Mouse (Mus musculus) myocyte (in vitro differentiated cells): ENCODE data around the gene Gpatch3. TPM values are rescaled to one million over a fixed set of nuclear protein-coding genes. Genes with fewer than 3 reads are reported as not detected.

ENCODE experiments used
- H3K27me3 ChIP-seq: one replicate; pipeline ENCODE4 v1.6.1; 2011; ENCODE audit not compliant: control insufficient read depth, insufficient read depth, insufficient read length
- H3K36me3 ChIP-seq: one replicate; pipeline ENCODE4 v1.6.1; 2011; ENCODE audit not compliant: control insufficient read depth, insufficient read depth
- H3K4me2 ChIP-seq: one replicate; pipeline ENCODE4 v1.6.1; 2011; ENCODE audit warnings: low read depth, control low read depth
- H3K4me3 ChIP-seq: one replicate; pipeline ENCODE4 v1.5.1; 2011; ENCODE audit warnings: mild to moderate bottlenecking, control low read depth, moderate library complexity
- H3K79me2 ChIP-seq: one replicate; pipeline ENCODE4 v1.6.1; 2011; ENCODE audit not compliant: control insufficient read depth, insufficient read depth
- H3ac ChIP-seq: one replicate; pipeline ENCODE4 v1.6.1; 2011; ENCODE audit not compliant: control insufficient read depth, insufficient read length
- CEBPB ChIP-seq: IDR thresholded peaks from 2 replicates; pipeline ENCODE4 v1.6.1; 2011; ENCODE audit warnings: mild to moderate bottlenecking, moderate library complexity; ENCODE audit not compliant: poor library complexity, insufficient read depth, severe bottlenecking
- E2F4 ChIP-seq: IDR thresholded peaks from one replicate; pipeline ENCODE4 v1.6.1; 2011; ENCODE audit warnings: mild to moderate bottlenecking, control low read depth, moderate library complexity; ENCODE audit not compliant: insufficient read depth
- MAX ChIP-seq: IDR thresholded peaks from one replicate; pipeline ENCODE4 v1.6.1; 2011; ENCODE audit warnings: low read depth, mild to moderate bottlenecking, control low read depth
- MYOD1 ChIP-seq, 3 experiments: IDR thresholded peaks; one replicate each; pipeline ENCODE4 v1.6.1; 2011; ENCODE audit warnings: control low read depth in 2 of 3, low read depth in 2 of 3, mild to moderate bottlenecking in 2 of 3, moderate library complexity in 1 of 3; ENCODE audit not compliant: insufficient read length in 2 of 3, control insufficient read depth in 1 of 3
- MYOG ChIP-seq, 3 experiments: IDR thresholded peaks; one replicate each; pipeline ENCODE4 v1.6.1; 2011; ENCODE audit warnings: control low read depth in 2 of 3, low read depth in 2 of 3, mild to moderate bottlenecking in 2 of 3; ENCODE audit not compliant: insufficient read length in 2 of 3, control insufficient read depth in 1 of 3, insufficient read depth in 1 of 3
- POLR2A ChIP-seq: IDR thresholded peaks from one replicate; pipeline ENCODE4 v1.6.1; 2011; ENCODE audit warnings: low read depth, mild to moderate bottlenecking, control low read depth, moderate library complexity; ENCODE audit not compliant: insufficient read length
- POLR2AphosphoS2 ChIP-seq: IDR thresholded peaks from one replicate; pipeline ENCODE4 v1.6.1; 2011; ENCODE audit warnings: low read depth, control low read depth; ENCODE audit not compliant: insufficient read length
- REST ChIP-seq: IDR thresholded peaks from one replicate; pipeline ENCODE4 v1.6.1; 2011; ENCODE audit warnings: mild to moderate bottlenecking, control low read depth, moderate library complexity; ENCODE audit not compliant: insufficient read depth, insufficient read length
- SRF ChIP-seq: IDR thresholded peaks from one replicate; pipeline ENCODE4 v1.6.1; 2011; ENCODE audit warnings: low read depth; ENCODE audit not compliant: control insufficient read depth, insufficient read length
- TCF12 ChIP-seq: IDR thresholded peaks from one replicate; pipeline ENCODE4 v1.6.1; 2011; ENCODE audit warnings: mild to moderate bottlenecking, control low read depth; ENCODE audit not compliant: poor library complexity, insufficient read depth, severe bottlenecking
- TCF3 ChIP-seq: IDR thresholded peaks from one replicate; pipeline ENCODE4 v1.6.1; 2011; ENCODE audit warnings: low read depth, control low read depth; ENCODE audit not compliant: insufficient read length
- USF1 ChIP-seq: IDR thresholded peaks from one replicate; pipeline ENCODE4 v1.6.1; 2011; ENCODE audit warnings: low read depth, mild to moderate bottlenecking, control low read depth, moderate library complexity
- polyA plus RNA-seq: library from polyadenylated mRNA; unstranded; fragments of >200 nt; fragmentation: generic; extraction: Trizol; gene quantifications from one replicate; pipeline ENCODE4 v1.2.1, GENCODE M21; 2012; ENCODE audit warnings: missing spikeins

Gpatch3 gene
- polyA plus RNA-seq, 1 experiment, result 4.1 TPM

DNA sequence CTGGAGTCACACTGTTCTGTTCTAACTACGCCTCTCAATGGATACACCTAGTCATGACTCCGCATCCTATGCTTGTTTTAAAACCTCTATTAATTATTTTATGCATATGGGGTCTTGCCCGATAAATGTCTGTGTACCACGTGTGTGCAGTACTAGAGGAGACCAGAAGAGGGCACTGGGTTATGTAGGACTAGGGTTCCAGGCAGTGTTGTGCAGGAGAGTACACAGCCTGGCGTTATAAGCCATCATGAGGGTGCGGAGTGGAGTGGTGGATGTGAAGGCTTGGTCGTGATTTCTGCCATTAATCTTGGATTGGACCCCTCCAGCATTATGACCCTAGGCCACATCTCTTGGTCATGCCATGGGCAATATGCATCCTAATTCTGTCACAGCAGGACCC lies 37.9 kb downstream of the Gpatch3 start:
- Histone ChIP-seq H3K79me2 (no peaks in the 10 kb centered on the region), H3K4me3 (no peak overlapping the region), H3ac (no peak overlapping the region), H3K27me3 (no peaks in the 10 kb centered on the region), H3K4me2 (no peak overlapping the region), H3K36me3 (no peaks in the 10 kb centered on the region)
- TF ChIP-seq TCF3 (no peak), POLR2AphosphoS2 (no peak), TCF12 (no peak), USF1 (no peak), MYOG (IDR thresholded peaks at IDR 0.05; ENCODE audit: control insufficient read depth in 1 of 3, insufficient read depth in 1 of 3, insufficient read length in 2 of 3, low read depth in 2 of 3) (no peak), SRF (no peak), POLR2A (no peak), MYOD1 (IDR thresholded peaks at IDR 0.05; ENCODE audit: control insufficient read depth in 1 of 3, insufficient read length in 2 of 3, low read depth in 2 of 3) (no peak), CEBPB (no peak), MAX (no peak), E2F4 (no peak)

DNA sequence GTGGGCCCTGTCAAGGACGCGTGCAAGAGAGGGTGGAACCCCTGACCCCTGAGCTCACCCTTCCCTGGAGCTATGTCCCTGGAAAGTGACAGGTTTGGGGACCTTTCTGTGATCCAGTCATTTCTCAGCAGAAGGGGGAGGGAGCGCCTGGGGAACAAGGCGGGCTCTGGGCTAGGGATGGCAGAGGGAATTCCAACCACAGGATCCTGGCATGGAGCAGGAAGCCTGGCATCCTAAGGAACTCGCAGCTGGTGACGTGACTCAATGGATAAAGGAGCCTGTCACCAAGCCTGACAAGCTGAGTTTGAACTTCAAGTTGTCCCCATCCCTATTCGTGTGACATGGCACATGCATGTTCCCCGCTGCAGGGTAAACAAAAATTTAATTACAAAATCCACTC lies 38.5 kb downstream of the Gpatch3 start:
- H3K4me2 ChIP-seq, result peak overlapping the region; percentile 85
- no peak for TF ChIP-seq TCF3
- peak in 2 of 3 experiments; percentile 21 to 64 for TF ChIP-seq MYOD1 (IDR thresholded peaks at IDR 0.05; ENCODE audit: control insufficient read depth in 1 of 3, insufficient read length in 2 of 3, low read depth in 2 of 3)
- TF ChIP-seq SRF, result no peak
- TF ChIP-seq CEBPB, result no peak
- no peak for TF ChIP-seq REST
- TF ChIP-seq POLR2AphosphoS2, result no peak
- no peak for TF ChIP-seq USF1
- peak in 1 of 3 experiments; percentile 35 for TF ChIP-seq MYOG (IDR thresholded peaks at IDR 0.05; ENCODE audit: control insufficient read depth in 1 of 3, insufficient read depth in 1 of 3, insufficient read length in 2 of 3, low read depth in 2 of 3)
- H3K79me2 ChIP-seq, result no peaks in the 10 kb centered on the region
- no peak overlapping the region for H3K4me3 ChIP-seq
- no peaks in the 10 kb centered on the region for H3K36me3 ChIP-seq
- no peaks in the 10 kb centered on the region for H3K27me3 ChIP-seq
- no peak overlapping the region for H3ac ChIP-seq

DNA sequence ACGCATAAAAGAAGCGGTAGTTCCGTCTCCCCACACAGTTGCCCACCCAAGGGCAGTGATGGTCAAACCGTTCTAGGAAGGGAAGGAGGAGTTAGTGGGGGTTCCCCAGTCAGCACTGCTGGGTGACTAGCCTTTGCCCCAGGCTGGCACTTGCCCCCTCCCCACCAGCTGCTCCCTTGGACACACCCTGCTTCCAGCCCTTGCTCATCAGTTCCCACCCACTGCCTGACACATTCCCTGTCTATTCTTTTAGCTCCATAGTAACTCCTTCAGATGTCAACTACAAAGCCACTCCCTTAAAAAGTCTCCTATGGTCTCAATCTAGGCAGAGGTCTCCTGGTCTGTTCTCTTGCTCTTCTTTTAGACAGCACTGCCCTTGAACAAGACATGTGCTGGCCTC lies 39.3 kb downstream of the Gpatch3 start:
- peak overlapping the region; percentile 85 for H3K4me2 ChIP-seq
- H3ac ChIP-seq, result no peak overlapping the region
- H3K4me3 ChIP-seq, result no peak overlapping the region
- no peaks in the 10 kb centered on the region for H3K36me3 ChIP-seq
- H3K27me3 ChIP-seq, result no peaks in the 10 kb centered on the region
- no peak for TF ChIP-seq CEBPB
- no peak for TF ChIP-seq POLR2A
- no peak for TF ChIP-seq TCF3
- no peak for TF ChIP-seq USF1
- no peak for TF ChIP-seq POLR2AphosphoS2
- no peak for TF ChIP-seq MAX
- no peak for TF ChIP-seq SRF
- peak; percentile 5 to 93 (median 15) for TF ChIP-seq MYOG (IDR thresholded peaks at IDR 0.05; ENCODE audit: control insufficient read depth in 1 of 3, insufficient read depth in 1 of 3, insufficient read length in 2 of 3, low read depth in 2 of 3)
- TF ChIP-seq TCF12, result no peak
- no peak for TF ChIP-seq E2F4
- peak in 2 of 3 experiments; percentile 34 to 84 for TF ChIP-seq MYOD1 (IDR thresholded peaks at IDR 0.05; ENCODE audit: control insufficient read depth in 1 of 3, insufficient read length in 2 of 3, low read depth in 2 of 3)
- TF ChIP-seq REST, result no peak
- no peaks in the 10 kb centered on the region for H3K79me2 ChIP-seq

DNA sequence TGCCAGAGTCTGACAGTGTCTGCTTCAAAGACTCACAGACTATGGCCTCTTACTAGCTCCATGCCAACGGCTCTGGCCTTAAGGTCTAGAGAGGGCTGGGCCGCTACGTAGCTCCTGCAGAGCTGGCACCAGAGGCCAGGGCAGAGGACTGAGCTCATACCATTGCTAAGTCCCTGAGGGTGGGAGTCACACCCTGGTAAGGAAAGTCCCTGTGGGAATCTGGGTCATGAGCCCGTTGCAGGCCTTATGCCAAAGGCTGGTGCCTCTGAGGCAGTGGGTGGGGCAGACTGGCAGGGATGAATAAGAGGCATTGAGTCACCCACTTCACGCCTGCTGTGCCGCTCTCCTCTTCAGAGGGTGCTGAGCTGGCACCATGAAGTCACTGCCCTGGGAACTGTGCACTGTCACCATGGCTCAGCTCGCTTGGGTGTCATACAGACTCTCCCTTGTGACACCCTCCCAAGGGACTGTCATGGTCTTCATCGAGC lies 39.8 kb downstream of the Gpatch3 start:
- peak overlapping the region; percentile 85 for H3K4me2 ChIP-seq
- H3K36me3 ChIP-seq, result no peaks in the 10 kb centered on the region
- H3K27me3 ChIP-seq, result no peaks in the 10 kb centered on the region

More for the DNA sequence above, 39.8 kb downstream of the Gpatch3 start:
- no peaks in the 10 kb centered on the region for H3K79me2 ChIP-seq
- TF ChIP-seq MYOD1 (IDR thresholded peaks at IDR 0.05; ENCODE audit: control insufficient read depth in 1 of 3, insufficient read length in 2 of 3, low read depth in 2 of 3), result peak in 2 of 3 experiments; percentile 2 to 69
- peak; percentile 33 for TF ChIP-seq POLR2A
- TF ChIP-seq CEBPB, result no peak
- TF ChIP-seq E2F4, result no peak
- TF ChIP-seq MYOG (IDR thresholded peaks at IDR 0.05; ENCODE audit: control insufficient read depth in 1 of 3, insufficient read depth in 1 of 3, insufficient read length in 2 of 3, low read depth in 2 of 3), result peak in 2 of 3 experiments; percentile 11 to 63
- TF ChIP-seq REST, result peak; percentile 79
- TF ChIP-seq TCF12, result no peak
- TF ChIP-seq USF1, result no peak
- TF ChIP-seq POLR2AphosphoS2, result no peak
- no peak for TF ChIP-seq MAX
- no peak for TF ChIP-seq TCF3
- TF ChIP-seq SRF, result peak; percentile 59
- H3K4me3 ChIP-seq, result no peak overlapping the region
- no peak overlapping the region for H3ac ChIP-seq
